Mouse (Mus musculus) bone marrow, adult 2 months (tissue): ENCODE measurements around the gene Far1. TPM values are rescaled to one million over a fixed set of nuclear protein-coding genes. Genes with fewer than 3 reads are reported as not detected.

ENCODE experiments used
- H3K27ac ChIP-seq: fragments of 200-500 bp; 2 replicates; pipeline ENCODE4 v1.5.1; 2012; ENCODE audit warnings: low read depth, mild to moderate bottlenecking, control low read depth, inconsistent platforms, low read length; ENCODE audit not compliant: control insufficient read depth, poor library complexity, insufficient read depth
- H3K4me1 ChIP-seq: fragments of 200-500 bp; 2 replicates; pipeline ENCODE4 v1.6.1; 2011; ENCODE audit warnings: low read length; ENCODE audit not compliant: control insufficient read depth, insufficient read depth
- H3K4me3 ChIP-seq: fragments of 200-500 bp; replicated peaks from 2 replicates; pipeline ENCODE3; 2011; ENCODE audit warnings: mild to moderate bottlenecking, low read depth, low read length, control low read depth; ENCODE audit not compliant: control insufficient read depth
- CTCF ChIP-seq: fragments of 200-500 bp; IDR thresholded peaks from 2 replicates; pipeline ENCODE4 v1.5.1; 2011; ENCODE audit warnings: low read length, control low read depth; ENCODE audit not compliant: control insufficient read depth, insufficient read depth
- POLR2A ChIP-seq: fragments of 200-500 bp; IDR thresholded peaks from 2 replicates; pipeline ENCODE4 v1.6.1; 2011; ENCODE audit warnings: low read depth, mild to moderate bottlenecking, control low read depth, low read length, borderline replicate concordance; ENCODE audit not compliant: control insufficient read depth
- WGBS: fragments of 180-500 bp; shearing (Covaris S2); methylation state at CpG from one replicate; pipeline ENCODE4 v1.1.7; 2018; 5-methylcytosine and 5-hydroxymethylcytosine counted together
- polyA plus RNA-seq: library from polyadenylated mRNA; stranded (reverse); fragments of >200 nt; gene quantifications from 2 replicates; pipeline ENCODE4 v1.2.4, GENCODE M21; 2011; ENCODE audit warnings: low replicate concordance; ENCODE audit not compliant: missing spikeins, insufficient read depth, insufficient read length

Gene Far1
- polyA plus RNA-seq, 1 experiment = 28.5 TPM

DNA sequence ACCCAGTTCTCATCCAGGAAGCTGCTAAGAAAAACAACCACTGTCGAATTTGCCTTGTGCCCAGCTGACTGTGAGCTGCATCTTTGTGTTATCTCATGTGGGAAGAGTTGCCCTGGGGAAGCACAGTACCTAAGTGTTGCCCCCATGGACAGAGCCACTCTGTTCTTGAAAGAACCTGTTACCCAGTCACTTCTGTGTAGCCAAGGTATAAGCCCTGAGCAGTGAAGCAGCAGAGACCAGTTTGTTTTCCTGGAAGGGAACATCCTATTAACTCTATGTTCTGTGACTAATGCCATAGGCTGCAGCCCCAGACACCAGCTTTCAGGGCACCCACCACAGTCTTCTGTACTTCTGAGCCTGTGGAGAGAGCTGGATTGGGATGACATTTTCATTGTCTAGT is 76.7 kb downstream of the Far1 start:
- WGBS = 24% methylated on average over 1 of the region's 1 CpGs
- Histone ChIP-seq H3K4me3 (no peak overlapping the region), H3K4me1 (no peaks in the 10 kb centered on the region; the same call in 1 of the 2 replicates), H3K27ac (no peak overlapping the region)
- TF ChIP-seq CTCF = no peak
- no peak for TF ChIP-seq POLR2A

DNA sequence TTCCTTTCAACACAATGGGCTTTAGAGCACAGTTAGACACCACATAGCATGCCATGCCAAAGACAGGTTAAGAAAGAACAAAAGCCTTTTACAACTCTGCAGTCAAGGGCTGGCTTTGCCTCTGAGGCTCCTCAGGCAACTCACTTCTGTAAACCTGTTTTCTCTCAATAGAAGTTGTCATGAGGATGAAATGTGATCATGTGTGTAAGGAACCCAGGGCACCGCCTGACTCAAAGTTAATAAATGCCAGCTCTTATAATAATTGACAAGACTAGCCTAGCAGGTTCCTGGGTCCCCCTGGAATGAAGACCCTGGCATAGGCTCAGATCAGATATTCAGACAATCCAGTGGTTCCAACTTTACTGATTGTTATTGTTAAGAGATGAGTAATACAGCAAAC is 77.5 kb downstream of the Far1 start:
- Histone ChIP-seq H3K27ac (no peak overlapping the region), H3K4me1 (no peaks in the 10 kb centered on the region; the same call in 1 of the 2 replicates), H3K4me3 (no peak overlapping the region)
- TF ChIP-seq POLR2A = no peak
- TF ChIP-seq CTCF = no peak
- 92% methylated on average over 1 of the region's 1 CpGs for WGBS

DNA sequence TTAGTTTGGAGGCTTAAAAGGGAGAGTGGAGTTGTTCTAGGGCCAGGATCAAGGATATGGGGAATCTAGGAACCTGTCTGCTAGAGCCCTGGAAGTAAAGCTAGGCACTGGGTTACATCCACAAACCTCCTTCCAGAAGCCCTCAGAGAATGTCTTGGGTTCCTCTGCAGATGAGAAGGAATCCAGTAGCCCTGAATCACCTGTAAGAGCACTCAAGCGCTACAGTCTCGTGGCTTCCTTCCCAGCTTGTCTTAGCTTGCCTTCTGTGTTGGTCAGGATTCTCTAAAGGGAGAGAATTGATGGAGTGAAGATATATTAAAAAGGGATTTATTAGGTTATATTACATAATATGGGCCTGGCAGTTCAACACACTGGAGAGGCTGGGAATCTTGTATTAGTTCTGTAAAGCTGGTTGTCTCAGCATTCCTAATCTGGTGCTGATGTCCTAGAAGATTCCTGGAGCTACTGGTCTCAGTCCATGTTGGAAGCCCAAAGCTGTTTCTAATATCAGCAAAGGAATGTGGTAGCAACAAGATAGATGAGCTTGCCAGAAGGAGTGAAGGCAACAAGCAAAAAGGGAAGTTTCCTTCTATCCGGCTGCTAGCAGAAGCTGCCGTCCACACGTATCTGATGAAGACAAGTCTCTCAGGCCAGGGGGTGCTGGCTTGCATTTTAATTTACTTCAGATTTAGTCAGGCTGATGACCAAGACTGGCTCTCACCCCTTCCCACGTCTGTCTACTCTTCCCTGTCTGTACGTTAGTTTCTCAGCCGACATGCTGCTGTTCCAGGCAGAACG is 78.1 kb downstream of the Far1 start:
- 53% methylated on average over 9 of the region's 9 CpGs for WGBS

DNA sequence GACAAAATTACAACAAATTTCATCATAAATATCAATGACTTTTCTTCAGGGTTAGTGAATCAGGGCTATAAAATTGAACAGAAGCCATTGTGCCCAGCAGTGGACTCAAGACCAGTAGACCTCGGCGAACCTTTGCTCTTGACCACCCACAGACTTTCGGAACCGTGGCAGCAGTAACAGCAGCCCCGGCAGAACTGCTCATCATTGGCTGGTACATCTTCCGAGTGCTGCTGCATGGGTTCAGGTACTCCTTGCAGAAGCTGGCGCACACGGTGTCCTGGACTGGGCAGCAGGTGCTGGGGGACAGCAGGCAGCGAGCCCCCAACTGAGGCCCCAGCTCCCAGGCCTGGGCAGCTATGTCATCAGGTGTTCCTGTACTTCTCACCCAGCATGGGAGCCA is 79.1 kb downstream of the Far1 start:
- WGBS = 87% methylated on average over 9 of the region's 9 CpGs
- TF ChIP-seq POLR2A (no peak), CTCF (no peak)
- Histone ChIP-seq H3K27ac (no peak overlapping the region), H3K4me3 (no peak overlapping the region), H3K4me1 (no peaks in the 10 kb centered on the region; the same call in 1 of the 2 replicates)

More for the DNA sequence above, 78.1 kb downstream of the Far1 start:
- Histone ChIP-seq H3K27ac (no peak overlapping the region), H3K4me1 (no peaks in the 10 kb centered on the region; the same call in 1 of the 2 replicates), H3K4me3 (no peak overlapping the region)
- TF ChIP-seq CTCF = no peak
- TF ChIP-seq POLR2A = no peak

DNA sequence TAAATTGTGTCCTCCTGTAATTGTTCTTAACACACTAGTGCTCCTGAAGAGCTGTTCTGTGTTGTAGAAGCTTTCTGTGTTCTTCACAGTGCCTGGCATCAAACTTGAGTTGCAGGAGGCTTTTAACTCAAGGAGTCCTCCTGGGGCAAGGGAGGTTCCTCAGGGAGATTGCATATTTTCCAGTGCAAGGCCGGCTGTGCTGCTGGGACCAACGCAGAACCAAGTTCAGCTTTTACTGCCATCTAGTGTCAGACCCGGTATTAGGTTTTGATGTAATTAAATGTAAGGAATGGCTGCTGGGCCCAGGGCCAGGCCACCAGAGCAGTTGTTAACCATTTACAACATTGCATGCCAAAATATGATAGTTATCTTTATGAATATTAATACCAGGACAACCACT is 80.7 kb downstream of the Far1 start:
- no peak overlapping the region for H3K4me3 ChIP-seq
- WGBS = 0% methylated on average over 3 of the region's 3 CpGs
- no peak overlapping the region for H3K27ac ChIP-seq
- TF ChIP-seq CTCF = peak; percentile 68
- TF ChIP-seq POLR2A = no peak
- no peaks in the 10 kb centered on the region; the same call in 1 of the 2 replicates for H3K4me1 ChIP-seq

DNA sequence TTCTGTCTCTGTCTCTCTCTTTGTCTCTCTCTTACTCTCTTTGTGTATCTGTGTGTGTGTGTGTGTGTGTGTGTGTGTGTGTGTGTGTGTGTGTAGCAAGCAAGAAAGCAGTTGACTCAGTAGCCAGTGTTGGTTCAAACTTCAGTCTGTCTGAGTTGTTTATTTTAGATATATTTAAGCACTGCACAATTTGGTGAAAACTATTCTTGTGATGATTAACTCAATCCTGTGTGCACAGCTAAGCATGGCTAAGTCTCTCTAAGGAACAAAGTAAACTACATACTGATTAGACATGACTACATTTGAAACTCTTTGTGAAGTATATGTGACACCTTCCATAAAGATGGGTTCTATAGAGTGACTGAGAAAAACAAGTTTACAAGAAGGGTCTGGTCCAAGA is 83.6 kb downstream of the Far1 start:
- Histone ChIP-seq H3K27ac (no peak overlapping the region), H3K4me1 (no peaks in the 10 kb centered on the region), H3K4me3 (no peak overlapping the region)
- TF ChIP-seq POLR2A = no peak
- no peak for TF ChIP-seq CTCF

DNA sequence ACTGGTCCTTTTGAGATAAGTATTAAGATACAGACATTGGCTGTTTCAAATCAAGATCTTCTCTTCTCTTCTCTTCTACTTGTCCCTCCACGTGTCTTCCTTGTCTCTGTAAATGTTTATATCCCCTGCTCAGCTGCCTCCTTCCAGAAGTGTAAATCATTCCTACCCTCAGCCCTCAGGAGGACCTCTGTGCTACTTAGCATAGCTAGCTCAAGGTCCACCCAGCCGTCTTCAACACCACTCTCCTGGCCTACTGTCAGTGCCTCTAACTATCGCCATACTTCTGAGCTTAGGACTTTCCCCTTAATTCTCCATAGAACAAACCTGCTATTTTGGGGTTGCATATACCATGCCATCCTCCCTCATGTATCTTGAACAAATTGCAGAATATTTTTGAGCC is 88.2 kb downstream of the Far1 start:
- 80% methylated on average over 3 of the region's 3 CpGs for WGBS
- TF ChIP-seq CTCF (no peak), POLR2A (no peak)
- H3K4me3 ChIP-seq = no peak overlapping the region
- no peak overlapping the region for H3K27ac ChIP-seq
- H3K4me1 ChIP-seq = no peaks in the 10 kb centered on the region

DNA sequence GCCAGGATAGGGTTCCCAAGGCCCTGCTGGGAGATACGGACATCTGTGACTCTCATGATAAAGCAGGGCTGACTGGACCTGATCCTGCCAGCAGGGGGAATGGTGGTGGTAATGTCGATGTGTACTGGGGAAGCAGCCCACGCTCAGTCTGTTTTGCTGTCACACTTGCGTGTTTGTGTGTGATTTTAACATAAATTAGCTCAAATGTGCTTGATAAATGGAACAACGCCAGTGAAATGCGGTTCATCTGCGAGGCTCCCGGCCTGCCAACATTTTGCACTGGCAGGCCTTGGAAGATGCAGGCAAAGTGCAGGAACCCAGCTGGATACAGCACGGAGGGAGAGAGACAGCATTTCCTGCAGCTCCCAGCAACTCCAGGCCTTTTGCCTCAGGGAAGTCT is 94.3 kb downstream of the Far1 start:
- 69% methylated on average over 9 of the region's 9 CpGs for WGBS
- no peak overlapping the region for H3K4me3 ChIP-seq
- no peak overlapping the region for H3K27ac ChIP-seq
- H3K4me1 ChIP-seq = peaks cover 3% of the 10 kb centered on the region; the same call in 1 of the 2 replicates
- no peak for TF ChIP-seq CTCF
- TF ChIP-seq POLR2A = no peak
